Mouse (Mus musculus) thymus, postnatal 25 days (tissue): Measurements from ENCODE around the gene Arl6ip5.

Source experiments
- DNase-seq: peaks from one replicate; pipeline ENCODE4 v3.0.0; 2022

Gene Arl6ip5

DNA sequence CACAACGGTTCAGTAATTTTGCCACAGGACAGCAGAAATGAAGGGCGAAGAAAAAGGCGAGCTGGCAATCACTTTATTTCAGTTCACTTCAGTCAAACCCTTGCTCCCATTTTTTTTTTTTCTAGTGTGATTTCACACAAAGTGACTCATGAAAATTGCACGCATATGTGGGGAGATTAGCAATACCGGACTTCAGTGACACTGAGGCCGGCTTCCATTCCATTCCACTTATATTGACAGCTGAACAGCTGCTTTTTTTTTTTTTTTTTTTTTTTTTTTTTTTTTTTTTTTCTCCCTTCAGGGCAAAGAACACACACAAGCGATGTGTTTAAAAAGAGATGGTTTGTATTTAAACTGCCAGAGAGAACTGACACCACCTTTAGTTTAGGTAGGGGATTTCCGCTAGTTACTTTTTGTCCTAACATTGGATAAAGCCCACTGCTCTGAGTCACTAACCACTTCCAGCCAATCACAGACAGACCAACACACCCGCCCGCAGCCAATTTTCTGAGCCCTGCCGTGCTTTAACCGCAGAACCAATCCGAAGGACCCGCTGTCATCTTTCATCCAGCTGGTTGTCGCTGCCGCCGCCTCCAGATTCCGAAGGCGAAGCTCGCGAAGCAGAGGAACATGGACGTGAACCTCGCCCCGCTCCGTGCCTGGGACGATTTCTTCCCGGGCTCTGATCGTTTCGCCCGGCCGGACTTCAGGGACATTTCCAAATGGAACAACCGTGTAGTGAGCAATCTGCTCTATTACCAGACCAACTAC lies at the start of gene Arl6ip5:
Gene Arl6ip5 (plus strand): TSS at position 499 of the 771 bp plus-strand sequence.
- DNase-seq: peak; percentile 87

DNA sequence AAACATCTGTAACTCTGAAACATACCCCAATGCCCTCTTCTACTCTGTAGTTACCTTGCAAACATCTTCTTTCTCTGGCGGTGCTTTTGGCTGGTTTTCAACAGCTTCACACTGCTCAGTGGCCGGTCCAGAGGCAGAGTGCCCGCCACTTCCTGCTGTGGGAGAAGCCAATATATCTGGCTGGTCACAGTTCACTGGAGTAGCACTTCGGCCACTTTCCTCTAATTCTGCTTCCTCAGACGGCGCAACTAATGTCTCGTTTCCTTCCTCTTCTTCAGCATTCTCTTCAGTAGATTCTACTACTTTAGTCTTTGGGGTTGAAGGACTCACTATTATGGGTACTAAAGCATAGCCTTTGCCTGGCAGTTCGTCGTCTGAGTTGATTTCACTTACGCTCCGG lies 34.8 kb upstream of the Arl6ip5 start:
- no peak for DNase-seq

DNA sequence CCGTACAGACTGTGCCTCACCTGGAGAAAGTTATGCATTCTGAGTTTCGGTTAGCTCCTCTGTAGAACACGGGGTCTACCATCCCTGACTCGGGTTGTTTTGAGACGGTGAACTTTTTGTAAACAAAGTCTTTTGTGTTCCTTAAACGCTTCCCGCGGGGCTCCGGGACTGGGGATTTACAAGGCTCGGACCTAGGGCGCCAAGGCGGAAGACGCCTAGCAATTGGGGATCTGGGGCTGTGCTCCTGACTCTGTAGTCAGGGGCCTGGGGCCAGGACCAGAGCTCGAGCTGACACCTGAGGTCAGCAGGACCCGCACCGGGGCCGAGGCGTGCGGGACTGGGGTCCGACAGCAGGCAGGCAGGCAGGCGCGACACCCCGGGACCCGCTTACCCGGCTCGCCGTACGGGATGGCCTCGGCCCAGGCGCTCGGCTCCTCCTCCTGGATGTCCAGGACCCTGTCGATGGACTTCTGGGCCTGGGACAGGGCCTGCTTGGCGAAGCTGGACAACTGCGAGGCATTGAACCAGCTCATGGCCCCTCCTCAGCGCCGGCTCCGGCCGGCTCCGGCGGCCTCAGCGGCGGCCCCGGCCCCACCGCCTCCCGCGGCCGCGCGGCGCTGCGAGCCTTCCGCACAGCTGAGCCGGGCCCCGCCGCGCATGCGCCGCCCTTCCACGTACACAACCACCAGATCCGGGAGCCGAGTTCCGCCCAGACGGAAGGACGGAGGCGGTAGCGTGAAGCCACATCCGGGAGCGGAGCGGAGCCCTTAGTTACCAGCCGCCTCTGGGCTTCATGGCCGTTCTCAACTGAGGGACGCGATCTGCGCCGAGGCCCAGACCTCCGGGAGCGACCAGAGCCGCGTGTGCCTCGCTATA lies 31.8 kb upstream of the Arl6ip5 start, which contains the start of gene Tmf1:
Gene Tmf1 (minus strand): TSS at position 632 of the 876 bp plus-strand sequence.
- DNase-seq: peak; percentile 95

DNA sequence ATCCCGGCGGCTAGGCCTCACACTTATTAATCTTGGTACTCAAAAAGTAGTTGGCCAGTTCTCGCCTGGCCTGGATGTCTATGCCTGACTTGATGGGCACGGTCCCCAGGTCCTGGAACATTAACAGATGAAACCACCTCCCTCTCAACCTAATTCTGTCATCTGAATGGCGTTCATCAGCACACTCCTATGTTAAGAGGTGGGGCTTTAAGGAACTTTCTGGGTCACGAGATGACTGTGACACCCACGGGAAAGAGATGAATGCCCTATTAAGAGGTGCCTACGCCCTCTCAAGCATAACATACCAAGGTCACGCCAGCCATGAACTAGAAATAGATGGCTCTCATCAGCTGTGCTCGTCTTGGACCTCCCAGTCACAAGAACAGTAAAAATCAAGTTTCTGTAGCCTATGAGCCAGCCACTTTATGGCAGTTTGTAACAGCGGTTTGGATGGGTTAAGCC lies 31.1 kb upstream of the Arl6ip5 start:
- no peak for DNase-seq

DNA sequence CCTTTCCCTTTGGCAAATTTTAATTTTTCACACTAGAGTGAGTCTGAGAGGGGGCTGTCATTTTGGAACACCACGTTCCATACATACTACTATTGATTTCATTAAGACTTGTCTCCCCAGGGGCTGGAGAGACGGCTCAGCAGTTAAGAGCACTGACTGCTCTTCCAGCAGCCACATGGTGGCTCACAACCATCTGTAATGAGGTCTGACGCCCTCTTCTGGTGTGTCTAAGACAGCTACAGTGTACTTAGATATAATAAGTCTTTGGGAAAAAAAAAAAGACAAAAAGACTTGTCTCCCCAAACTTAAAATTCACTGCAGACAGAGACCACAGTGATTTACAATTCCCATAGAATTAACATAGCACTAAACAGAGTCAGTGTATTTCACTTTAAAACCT lies 10.1 kb upstream of the Arl6ip5 start:
- no peak for DNase-seq

DNA sequence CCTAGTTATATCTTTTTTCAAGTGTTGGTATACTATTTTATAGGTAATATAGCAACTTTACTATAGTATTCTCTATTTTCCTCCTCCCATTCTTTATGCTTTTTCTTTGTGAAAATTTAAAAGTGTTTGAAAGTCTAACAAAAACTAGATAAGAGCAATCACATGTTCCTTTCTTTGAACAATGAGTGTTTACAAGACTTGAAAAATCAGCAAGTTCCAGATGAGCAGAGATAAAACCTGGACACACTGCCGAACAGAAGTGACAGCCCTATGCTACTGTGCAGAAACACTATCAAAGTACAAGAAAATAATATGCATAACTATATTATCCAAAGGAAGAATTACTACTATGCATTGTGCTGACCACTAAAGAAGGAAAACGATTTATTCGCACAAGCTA lies 8.0 kb upstream of the Arl6ip5 start:
- no peak for DNase-seq

DNA sequence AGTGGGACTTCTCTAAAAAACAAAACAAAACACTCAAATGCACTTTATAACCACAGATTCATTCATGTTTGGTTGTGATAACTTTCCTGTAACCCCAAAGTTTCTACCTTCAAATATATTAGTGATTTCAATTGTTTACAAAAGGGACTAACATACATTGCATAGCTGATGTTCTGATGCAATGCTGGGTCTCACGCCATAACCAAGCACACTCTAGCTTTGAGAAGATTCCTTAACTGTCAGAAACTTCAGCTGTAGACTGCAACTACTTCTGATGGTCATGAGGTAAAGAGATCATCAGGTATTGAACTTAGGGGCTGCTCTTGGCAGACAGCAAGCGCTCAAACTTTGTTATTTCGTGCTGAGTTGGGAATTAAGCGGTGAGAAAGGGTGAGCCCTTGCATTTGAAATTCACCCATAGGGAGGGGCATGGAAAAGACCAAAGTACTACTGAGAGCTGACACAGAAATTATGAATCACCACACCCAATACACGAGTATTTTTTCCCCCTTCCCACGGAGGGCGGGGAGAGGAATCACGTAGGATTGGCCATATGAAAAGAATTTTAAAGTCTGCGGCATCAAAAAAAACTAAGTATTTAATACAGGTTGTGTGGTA lies 6.1 kb upstream of the Arl6ip5 start:
- DNase-seq: no peak

DNA sequence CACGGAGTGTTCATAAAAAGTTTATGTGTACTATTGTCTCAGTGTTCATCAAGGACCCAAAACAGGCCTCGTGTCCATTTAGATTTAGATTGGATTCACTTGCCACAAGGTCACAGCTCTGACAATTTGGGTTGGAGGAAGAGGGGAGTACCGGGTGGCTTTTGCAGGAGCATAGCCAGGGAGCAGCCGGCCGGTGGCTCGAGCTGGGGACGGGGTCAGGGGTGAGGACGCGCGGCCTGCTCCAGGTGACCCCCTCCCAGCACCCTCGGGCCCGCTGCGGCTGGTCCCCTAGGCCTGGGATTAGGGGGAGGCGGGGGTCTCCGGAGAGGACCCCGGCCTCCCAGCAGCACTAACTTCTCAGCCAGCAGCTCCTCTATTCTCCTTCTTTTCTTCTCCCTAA lies 5.5 kb upstream of the Arl6ip5 start:
- peak; percentile 40 for DNase-seq

DNA sequence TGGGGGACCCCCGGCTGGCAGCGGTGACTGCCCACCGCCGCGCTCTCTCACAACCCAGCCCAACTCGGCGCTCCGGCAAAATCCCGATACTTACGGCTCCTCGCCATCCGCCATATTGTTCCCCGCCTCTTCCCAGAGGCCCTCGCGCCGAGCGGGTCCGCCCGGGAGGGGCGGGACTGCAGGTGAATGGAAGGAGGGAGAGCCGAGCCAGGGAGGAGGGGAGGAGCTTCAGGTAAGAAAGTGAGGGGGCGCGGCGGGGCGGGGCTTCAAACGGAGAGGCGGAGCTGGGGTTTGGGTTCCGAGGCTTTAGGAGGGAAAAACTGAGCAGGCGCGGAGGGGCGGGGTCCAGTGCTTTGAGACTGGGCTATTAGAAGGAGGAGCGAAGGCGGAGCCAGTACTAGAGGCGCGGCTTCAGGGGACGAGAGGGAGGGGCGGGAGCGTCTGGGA lies 5.0 kb upstream of the Arl6ip5 start, which contains the start of gene Uba3:
Gene Uba3 (minus strand): TSS at position 209 of the 447 bp plus-strand sequence.
- peak; percentile 99 for DNase-seq

DNA sequence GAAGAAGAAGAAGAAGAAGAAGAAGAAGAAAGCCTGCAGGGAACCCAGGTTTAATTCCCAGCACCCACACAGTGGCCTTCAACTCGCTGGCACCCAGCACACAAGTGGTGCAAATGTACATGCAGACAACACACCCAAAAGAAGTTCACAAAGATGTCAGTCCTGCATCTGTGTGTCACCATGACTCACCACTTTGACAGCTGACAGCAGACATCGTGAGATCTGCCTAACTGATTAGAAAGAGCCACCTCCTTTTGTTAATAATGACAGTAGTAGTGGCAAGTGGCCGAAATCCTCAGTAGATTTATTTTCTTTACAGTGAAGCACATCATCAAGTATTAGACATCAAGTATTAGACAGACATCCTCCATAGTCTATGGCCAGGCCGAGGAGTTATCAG lies 3.4 kb upstream of the Arl6ip5 start:
- DNase-seq: no peak

DNA sequence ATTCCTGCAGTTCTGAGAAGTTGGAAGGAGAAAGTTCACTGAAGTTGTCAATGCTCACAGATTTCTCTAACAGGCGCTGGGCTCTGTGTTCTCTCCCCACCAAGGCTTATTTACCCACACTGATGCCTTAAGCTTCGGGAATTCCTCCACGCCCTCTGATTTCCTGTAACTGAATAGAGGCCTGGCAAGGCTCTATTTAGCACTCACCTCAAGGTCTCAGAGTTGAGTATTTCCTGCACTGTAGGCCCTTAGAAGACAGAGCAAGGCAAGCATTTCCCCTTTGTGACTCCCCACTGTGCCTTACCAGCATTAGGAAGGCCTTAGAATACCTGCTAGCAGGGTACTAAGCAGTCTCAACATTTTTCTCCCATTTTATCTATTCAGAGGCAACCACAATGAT lies 2.1 kb upstream of the Arl6ip5 start:
- no peak for DNase-seq

DNA sequence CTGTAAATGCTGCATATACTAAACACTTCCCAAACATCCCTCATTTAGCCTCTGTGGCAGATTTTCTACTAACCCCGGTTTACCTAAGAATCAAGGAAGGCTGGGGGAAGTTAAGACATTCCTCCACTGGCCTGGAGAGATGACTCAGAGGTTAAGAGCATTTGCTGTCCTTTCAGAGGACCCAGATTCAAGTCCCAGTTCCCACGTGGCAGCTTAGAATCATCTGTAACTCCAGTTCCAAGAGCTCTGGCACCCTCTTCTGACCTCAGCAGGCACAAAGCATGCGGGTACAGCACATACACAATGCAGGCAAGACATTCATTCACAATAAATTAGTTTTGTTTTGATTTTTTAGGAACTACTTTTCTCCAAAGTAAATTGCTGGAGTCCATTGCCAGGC lies 1.3 kb upstream of the Arl6ip5 start:
- DNase-seq: no peak

DNA sequence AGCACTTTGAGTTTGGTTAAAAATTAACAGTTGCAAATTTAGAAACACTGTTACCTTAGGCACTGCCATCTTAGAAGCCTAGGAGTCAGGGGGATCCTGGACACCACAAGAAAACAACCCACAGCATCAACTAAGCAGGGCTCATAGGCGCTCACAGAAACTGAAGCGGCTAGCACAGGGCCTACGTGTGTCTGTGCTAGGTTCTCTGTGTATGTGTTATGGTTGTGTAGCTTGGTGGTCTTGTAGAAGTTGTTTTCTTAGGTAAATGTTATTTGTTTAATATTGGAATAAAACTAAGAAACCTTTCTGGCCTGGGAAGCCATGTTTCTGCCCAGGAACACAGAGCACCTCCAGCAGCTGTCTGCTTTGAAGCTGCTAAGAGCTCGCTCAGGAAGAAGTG lies 738 bp upstream of the Arl6ip5 start:
- DNase-seq: no peak

DNA sequence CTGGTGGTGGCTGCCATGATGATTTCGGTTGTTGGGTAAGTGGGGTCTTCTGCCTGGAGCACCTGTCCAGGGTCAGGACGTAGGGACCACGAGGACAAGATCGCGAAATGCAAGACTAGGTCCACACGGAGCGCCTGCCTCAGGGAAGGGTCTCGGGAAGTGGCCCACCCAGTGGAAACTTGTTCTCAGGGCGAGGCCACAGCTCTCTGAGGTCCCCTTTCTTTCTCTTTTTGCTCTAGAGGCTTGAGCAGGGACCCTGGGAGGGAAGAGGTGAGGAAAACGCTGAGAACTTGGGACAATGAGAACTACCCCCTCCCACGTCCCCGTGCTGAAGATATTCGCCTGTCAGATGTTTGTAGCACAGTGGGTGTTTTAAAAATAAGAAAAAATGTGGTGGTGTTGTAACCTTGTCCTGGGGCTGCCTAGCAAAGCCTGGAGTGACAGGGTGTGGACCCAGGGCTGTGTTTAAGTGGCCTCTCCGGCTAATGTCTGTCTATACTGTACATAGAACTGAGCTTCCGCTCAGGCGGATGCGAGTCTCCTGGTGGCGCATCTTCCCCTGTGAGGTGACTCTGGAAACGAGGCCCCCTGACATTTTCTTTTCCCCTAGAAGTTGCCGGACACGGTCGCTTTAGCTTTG lies 593 bp downstream of the Arl6ip5 start:
- DNase-seq: peak; percentile 50

DNA sequence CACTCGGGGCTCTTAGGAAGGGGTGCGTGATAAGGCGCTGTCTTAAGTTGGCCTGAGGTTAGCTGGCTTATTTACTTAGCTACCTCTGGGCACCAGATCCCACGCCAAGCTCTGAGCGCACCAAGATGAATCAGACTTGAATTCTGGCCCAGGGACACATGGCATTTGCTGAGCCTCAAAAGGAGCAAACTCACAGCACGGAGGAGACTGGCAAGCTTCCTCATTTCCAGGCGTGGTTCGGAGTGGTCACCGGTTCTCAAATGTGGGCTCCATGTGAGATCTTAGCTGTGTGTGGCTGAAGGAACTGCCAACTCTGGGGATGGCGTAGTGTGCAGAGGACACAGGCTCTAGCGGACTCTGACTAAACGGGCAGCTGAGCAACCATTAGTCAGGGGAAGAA lies 1.5 kb downstream of the Arl6ip5 start:
- DNase-seq: peak; percentile 25

DNA sequence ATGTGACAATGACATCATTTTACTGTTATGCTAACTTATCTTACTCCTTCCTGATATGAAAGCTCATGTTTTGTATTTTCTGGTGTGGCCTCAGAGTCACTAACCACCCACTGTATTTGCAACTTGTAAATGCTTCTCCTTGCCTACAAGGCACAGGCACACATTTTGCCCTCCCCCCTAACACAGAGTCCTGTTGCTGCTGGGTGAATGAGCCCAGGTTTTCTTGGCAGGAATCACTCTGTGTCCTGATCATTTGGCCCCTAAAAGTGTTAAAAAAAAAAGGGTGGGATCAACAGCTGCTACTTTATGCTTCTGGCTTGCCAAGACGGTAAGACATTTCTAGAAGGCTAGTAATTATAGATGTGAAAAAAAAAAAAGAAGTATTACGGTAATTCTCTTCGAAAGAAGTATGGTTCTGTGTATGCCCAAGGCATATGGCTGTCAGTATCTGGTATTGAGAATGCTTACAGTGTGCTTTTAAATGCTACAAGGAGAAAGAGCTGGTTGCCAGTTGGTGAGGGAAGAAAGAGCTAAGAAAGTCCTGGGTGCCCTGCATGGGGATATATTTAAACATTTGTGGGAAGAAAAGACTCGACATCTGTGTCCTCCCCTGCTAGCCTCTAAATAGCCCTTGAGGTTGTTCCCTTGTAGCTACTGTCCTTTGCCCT lies 5.8 kb downstream of the Arl6ip5 start:
- no peak for DNase-seq

DNA sequence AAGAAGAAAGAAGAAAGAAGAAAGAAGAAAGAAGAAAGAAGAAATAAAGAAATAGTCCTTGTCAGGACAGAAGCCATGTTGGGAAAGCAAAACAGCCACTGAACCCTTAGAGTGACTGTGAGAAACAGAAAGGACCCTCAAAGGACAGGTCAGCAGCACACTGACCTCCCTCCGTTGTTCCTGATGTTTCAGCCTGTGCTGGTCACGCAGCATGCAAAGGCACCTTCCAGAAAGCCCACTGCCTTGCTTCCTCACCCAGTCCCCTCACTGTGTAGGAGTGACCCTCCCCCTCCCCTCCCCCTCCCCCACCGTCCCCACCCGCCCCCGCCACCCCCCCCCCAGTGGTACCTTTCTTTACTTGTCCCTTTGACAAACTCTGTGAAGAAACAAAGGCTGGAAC lies 10.2 kb downstream of the Arl6ip5 start:
- no peak for DNase-seq

DNA sequence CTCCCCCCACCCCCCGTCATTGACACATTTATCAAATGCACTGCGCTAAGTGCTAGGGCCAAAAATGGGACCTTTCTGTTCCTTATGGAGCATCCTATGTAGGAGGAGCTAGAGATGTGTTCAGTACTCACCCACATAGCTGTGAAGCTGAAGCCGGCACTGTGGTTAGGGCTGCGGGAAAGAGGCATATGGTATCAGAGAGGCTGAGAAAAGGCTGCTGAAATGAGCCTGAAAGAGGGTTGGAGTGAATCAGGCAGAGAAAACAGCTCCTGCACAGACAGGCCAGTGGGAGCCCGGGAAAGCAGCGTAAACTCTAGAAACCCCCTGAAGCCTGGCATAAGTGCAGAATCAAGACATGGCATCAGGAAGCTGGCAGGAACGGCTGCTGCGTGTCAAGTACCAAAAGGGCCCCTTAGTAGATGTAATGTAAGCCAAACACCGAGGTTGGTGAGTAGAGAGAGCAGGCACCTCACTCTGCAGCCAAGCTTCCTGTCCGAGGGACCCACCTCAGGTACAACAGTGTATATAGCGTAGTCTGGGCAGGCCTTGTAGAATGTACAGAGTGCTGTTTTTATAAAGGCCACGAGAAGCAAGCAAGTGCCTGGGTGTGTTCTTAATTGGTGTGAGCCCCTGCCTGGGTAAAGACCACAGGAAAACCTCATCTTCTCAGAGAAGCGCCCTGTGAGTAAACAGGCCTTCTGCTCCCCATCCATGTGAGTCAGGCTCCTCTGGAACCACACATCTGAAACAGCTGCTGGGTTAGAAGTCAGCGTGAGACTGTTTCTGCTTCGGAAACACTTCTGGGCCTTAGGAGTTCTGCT lies 10.9 kb downstream of the Arl6ip5 start:
- peak; percentile 39 for DNase-seq

DNA sequence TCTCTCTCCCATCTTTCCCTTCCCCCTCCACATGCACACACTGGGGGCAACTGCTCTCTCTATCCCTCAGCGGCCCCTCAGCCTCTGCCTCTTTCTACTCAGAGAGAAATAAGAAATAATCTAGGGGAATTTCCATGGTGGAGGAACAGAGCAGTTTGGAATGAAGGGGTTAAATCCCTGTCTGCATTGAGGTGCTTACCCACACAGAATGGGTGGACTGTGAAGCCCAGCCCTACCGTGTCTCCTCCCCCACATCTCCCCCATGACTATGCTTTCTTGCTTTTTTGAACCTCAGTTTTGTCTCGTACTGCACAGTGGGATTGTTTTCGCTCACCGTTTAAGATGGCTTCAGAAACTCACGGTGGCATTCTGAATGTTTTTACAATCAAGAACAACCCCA lies 11.8 kb downstream of the Arl6ip5 start:
- peak; percentile 14 for DNase-seq

DNA sequence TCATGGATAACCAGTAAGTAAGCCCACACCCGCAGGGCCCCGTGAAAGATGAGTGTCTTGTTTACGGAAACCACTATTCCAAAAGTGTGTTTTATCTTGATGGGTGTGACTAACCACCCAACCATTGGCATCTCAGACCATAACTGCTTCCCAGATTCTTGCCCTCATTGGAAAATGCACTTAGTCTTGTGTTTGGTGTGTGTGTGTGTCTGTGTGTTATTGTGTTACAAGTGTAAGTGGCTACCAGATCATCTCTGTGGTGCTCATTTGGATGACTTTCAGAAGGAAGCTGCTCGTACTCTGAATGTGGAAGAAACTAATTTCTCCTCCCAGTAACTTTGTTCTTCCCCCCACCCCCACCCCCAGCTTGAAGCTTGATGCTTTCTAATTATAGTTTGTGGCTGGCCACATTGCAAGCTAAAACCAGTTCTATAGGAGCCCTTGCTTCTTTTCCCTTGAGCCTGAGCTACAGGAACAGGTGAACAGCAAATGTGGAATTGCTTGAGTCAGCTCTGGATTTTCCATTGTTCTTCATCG lies 12.5 kb downstream of the Arl6ip5 start:
- DNase-seq: no peak

DNA sequence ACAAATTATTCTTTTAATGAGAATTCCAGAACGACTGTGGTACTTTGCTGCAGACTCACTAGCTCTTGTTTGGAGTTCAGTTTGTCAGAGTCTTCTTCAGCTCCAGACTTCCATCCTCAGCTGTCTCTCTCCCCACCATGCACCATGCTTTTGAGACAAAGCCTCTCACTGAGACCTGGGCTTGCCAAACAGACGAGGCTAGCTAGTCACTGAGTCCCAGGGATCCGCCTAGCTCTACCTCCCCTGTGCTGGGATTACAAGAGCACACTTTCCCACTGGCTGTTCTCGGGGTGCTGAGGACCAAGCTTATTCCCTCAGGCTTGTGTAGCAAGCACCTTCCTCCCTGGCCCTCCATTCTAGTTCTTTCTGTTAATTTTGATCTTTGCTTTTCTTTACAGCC lies 13.1 kb downstream of the Arl6ip5 start:
- DNase-seq: no peak
